Mouse (Mus musculus) frontal cortex, postnatal 14 days (tissue): ENCODE measurements around the gene Iqcf6.
"Not testable (repeated sequence)": the region's sequence is repeated elsewhere in the genome, so short reads cannot be mapped to it uniquely, and the experiment has no call there.

Experiments used
- DNase-seq, 2 experiments: peaks; one replicate each; pipeline ENCODE4 v3.0.0; 2022; ENCODE audit warnings: low spot score in 2 of 2

Gene Iqcf6

DNA sequence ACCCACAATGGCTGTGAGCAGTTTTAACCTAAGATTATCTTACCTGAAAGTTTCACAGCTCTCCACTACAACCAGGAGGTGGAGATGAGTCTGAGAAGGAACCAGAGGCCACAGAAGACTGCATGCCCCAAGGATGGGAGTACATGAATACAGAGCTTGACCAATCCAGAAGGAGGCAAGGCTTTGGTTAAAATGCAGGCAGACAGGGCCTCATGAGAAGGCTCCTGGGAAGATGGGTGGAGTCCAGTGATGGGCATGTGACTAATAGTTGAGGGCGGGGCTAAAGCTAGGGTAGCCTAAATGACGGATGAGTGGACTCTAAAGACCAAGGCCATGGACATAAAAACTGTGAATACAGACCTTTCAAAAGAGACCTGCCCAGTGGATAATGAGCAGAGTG lies at the start of gene Iqcf6:
Gene Iqcf6, plus strand, starts transcription at position 301 of the 400 bp plus-strand sequence.
- DNase-seq, result no peak

DNA sequence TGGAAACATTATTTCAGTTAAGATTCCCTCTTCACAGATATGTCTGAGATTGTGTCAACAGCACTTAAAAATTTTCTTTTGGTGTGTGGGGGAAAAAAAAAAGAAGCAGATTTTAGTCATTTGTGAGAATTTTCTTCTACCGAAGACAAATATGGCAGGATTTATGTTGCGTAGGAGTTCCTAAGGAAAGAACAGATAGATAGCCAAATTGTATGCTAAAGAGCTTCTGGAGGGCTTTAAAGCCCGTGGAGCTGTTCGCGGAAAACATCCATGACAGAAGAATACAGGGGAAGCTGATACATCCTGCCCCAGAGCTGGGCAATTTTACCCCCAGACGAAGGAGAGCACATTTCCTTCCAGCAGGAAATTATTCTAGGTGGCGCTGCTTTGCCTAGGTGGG lies 46.4 kb upstream of the Iqcf6 start:
- no peak for DNase-seq

DNA sequence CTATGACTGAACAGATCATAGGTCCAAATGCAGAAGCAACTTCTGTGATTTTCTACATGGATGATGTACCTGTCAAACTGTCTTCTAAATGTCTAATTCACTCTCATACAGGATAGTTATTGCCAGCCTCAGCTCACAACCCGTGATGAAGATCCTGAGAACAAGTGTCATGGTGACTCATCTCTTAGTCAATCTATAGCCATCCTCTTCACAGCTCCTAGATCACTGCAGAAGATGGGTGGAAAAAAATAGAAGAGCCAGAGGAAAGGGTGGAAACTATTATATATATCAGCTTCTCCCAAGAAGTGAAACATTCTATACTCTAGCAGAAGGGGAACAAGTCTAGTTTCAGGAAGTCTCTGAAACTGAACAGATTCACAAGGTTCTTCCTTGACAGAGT lies 43.8 kb upstream of the Iqcf6 start:
- DNase-seq, result no peak

GRCm38 (mm10) chr9:106592158-106592557 lies 34.2 kb upstream of the Iqcf6 start:
- DNase-seq, result no peak

- not testable (repeated sequence) for DNase-seq
Observed at GRCm38 (mm10) chr9:106595402-106595801, 31.0 kb upstream of the Iqcf6 start.

GRCm38 (mm10) chr9:106595836-106596235 lies 30.5 kb upstream of the Iqcf6 start:
- DNase-seq, result peak; percentile 35 to 37

- no peak for DNase-seq
Observed at GRCm38 (mm10) chr9:106598466-106598865, 27.9 kb upstream of the Iqcf6 start.

DNA sequence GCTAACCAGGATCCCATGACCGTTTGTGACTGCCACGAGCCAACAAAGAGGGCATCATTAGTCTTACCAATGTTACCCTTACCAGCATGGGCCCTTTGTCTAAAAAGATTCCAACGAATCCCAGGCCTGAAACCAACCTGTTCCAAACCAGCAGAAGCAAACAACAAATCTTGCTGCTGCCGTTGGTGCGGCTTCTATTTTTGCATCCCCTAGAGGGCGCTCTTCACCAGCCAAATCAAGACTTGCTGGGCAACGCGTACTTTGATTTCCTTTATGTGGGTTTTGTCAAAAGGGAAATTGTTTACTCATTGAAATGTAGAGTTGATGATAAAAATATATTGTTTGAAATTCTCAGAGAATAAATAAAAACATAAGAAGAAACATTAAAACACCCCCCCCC lies 25.8 kb upstream of the Iqcf6 start:
- peak in 1 of 2 experiments; percentile 66 for DNase-seq

DNA sequence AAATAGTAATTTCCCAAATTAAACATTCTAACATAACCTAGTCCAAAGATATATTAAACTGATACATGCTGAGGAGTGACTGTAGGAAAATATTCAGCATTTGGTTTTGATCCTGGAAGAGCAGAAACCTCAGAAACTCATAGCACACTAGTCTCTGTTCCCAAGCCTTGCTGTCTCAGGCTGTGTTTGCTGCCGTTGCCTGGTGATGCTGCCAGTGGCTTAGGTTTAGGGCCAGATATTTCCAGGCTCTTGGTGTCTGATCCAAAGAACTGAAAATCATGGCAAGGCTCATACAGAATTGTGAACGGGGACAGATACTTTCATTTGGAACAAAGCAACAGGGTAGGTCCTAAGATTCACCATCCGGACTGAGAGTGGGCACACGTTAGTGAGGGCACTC lies 15.7 kb upstream of the Iqcf6 start:
- DNase-seq, result no peak

DNA sequence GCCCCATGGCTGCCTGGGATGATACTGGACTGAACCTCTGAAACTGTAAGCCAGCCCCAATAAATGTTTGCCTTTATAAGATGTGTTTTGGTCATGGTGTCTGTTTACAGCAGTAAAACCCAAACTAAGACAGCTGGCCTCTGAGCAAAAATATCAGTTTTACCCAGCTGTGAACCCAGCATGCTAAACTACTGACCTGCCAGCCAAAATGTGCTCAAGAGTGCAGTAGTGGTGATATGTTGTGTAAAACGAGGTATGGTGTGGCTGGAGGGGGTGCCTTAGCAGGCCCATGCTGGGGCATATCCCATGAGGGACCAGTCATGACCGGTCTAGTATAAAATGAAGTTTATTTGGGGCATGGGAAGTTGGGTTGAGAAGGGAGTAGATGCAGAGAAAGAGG lies 12.4 kb upstream of the Iqcf6 start:
- DNase-seq, result no peak

- no peak for DNase-seq
Observed at GRCm38 (mm10) chr9:106614616-106615015, 11.8 kb upstream of the Iqcf6 start.

DNA sequence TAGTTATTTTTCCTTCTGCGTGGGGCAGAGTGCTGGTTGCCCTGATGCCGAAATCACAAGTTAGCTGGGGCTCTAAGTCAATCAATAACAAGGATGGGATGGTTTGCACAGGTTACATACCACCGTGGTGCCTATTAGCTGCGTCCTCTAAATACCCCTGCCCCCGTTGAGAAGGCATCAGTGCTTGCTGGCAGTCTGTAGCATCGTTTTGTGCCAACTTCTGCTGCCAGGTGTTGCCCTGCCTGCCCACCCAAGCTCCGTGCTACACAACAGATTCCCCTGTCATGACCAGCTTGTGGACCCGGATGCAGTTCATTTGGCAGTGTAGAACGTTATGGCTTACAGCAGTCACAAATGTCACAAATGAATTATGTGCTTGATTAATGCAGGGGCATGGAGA lies 10.1 kb upstream of the Iqcf6 start:
- DNase-seq, result no peak

DNA sequence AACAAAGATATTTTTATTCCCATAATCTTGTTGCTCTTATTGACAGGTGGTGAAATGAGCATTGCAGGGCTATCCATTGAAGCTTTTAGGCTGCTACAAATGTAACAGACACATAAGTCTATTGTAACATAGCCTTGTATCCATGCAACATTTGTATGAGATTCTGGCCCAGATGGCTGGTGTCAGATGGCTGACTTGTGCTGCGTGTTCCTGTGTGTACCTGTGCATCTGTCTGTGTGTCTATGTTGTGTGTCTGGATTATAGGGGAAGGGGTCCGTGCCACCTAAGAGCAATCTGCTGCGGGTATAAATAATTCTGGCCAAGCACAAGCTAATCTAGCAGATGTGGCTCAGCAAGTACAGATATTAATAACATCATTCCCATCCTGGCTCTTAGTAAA lies 8.9 kb upstream of the Iqcf6 start:
- DNase-seq, result no peak

DNA sequence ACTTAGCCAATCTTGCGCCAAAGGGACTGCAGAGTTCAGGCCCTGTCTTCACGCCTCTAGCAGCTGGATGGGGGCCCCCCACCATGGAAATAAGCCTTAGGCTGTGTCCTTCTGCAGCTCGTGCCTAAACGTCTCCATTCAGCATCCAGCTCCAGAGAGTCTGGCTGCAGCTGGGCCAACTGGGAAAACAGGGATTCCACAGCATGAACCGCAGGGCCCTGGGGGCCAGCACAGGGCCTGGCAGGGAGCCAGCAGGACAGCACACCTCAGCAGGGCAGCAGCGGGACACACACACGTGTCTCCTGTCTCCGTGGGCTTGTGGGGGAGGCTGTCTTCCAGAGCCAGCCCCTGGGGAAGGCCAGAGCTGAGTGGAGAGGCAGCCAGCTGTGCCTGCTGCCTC lies 1.4 kb downstream of the Iqcf6 start:
- not testable (repeated sequence) for DNase-seq

DNA sequence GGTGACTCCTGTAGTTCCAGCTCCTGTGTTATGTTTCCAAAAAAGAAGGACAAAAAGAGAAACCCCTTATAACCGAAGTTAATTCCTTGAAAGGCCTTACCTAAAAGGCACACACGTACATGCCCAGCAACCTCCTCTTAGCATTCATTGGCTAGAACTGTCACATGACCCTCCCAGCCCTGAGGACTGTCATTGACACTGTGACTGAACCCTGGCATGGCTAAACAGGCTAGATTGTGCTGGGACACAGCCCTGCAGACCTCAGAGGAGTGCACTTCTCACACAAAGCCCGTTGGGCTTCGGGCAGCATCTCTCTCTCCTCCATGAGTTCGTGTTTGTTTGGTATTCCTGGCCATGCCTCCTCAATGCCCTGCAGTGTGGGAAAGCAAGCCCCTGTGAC lies 5.8 kb downstream of the Iqcf6 start:
- no peak for DNase-seq

DNA sequence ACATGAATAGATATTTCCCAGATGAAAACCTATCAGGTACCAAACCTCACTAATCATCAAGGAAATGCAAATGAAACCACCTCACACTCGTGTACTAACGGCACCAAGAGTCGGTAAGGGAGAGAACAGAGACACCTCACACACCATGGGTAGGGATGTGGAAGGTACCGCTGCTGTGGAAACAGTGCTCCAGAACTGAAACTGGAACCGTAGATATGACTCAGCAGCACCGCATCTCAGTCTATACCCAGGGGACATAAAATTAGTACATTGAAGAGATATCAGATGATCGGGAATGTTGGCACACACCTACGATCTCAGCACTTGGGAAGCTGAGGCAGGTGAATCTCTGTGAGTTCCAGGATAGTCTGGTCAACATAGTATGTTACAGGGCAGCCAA lies 11.8 kb downstream of the Iqcf6 start:
- DNase-seq, result no peak

GRCm38 (mm10) chr9:106641346-106641745 lies 15.0 kb downstream of the Iqcf6 start:
- DNase-seq, result no peak

GRCm38 (mm10) chr9:106643128-106643527 lies 16.7 kb downstream of the Iqcf6 start:
- DNase-seq, result peak; percentile 63 to 65

DNA sequence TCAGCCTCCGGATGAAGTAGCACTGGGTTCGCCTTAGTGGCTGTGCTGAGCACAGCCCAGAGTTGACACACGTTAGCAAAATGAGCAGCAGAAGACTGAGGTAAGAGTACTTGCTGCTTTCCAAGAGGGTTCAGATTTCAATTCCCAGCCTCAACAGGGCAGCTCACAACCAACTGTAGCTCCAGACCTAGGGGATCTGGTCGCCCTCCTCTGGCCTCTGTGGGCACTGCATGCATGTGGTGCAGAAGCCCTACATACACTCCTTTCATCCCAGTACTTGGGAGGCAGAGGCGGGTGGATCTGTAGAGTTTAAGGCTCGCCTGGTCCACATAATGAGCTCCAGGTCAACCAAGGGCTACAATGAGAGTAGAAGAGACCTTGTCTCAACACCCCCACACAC lies 17.4 kb downstream of the Iqcf6 start:
- no peak for DNase-seq

- no peak for DNase-seq
Observed at GRCm38 (mm10) chr9:106645684-106646271, 19.4 kb downstream of the Iqcf6 start.

DNA sequence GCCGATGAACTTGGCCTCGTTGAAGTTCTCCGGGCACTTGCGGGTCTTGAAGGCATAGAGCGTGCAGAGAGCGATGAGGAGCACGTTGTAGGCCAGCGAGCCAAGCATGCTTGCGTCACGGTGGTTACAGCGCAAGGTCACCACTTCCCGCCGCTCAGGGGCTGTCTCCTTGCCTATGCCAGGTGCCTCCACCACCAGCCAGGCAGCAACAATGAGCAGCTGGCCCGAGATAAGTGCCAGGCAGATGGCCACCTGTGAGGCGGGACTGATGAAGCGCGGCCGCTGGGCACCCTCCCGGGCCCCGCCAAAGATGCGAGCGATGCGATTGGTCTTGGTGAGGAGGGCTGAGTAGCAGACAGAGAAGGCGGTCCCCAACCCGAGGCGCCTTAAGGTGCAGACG lies 20.8 kb downstream of the Iqcf6 start:
- DNase-seq, result no peak

GRCm38 (mm10) chr9:106652720-106653119 lies 26.3 kb downstream of the Iqcf6 start:
- no peak for DNase-seq

GRCm38 (mm10) chr9:106655884-106656720 lies 29.7 kb downstream of the Iqcf6 start, which contains the start of gene Grm2:
TSS of gene Grm2 (minus strand) at chr9:106656082.
- DNase-seq, result no peak
